Mouse (Mus musculus) natural killer cell, adult 2 months (primary cell): Measurements from ENCODE around the gene Inhbc.
A peak's percentile ranks its signal among the peaks of the same experiment; 100 is the strongest.

Source experiments
- DNase-seq, 2 experiments: peaks; one replicate each; pipeline ENCODE4 v3.0.0; 2022; ENCODE audit warnings: low spot score in 2 of 2

The Inhbc gene

DNA sequence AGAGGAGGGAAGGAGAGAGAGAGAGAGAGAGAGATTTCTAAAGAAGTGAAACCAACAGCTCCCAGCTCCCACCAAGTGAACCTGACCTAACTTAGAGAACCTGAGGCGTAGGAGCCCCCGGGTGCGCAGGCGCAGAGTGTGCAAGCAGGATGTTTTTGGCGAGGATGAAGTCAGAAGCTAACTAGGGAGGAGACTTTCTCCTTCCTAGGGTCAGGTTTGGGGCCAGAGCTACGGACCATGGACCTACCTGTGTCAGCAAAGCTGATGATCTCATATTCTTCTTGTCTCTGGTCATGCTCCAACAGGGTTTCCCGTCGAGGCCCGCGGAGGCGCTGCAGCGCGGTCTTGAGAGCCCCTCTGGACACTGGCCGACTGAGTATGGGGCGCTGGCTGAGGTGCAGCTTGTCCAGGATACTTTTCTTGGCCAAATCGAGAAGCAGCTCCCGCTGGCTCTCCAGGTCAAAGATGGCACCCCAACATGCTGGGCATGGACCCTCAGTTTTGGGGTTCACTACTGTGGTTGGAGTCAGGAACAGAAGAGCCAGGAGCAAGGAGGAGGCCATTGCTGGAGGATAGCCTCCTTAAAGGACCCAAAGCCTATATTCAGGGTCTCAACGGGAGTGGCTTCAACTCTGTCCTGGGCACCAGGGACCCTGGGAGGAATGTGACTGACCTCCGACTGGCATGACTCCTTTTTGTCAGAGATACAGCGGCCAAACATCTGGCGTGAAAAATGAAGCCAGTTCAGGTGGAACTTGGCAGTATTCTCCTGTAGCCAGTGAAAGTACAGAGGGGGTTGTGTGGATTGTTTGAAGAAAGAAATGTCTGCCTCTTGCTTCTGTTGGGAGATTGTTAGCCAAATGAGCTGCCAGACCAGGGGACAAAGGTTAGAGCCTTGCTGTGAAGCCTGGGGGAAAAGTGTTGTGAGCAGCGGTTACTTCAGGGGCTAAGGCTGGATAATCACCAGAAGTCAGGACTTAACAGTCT lies at the start of gene Inhbc:
Gene Inhbc (minus strand): TSS at position 598 of the 987 bp plus-strand sequence.
- DNase-seq = no peak

DNA sequence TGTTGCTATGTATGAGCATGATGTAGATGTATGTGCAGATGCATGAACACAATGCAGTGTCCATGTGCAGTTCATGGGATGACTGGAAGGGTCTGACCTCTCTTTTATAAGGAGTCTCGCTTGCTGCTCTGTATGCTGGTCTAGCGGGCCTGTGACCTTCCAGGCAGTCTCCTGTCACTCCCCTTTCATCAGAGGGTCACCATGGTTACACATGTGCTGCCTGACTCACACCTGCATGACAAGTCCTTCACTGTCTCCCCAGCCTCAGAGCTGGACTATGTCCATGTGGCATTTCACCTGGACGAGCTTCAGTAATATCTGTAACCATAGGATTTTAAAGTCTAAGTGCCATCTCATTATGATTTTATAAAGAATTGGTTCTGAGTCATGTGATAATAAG lies 43.9 kb upstream of the Inhbc start:
- DNase-seq = no peak

GRCm38 (mm10) chr10:127413585-127413984 lies 43.4 kb upstream of the Inhbc start:
- no peak for DNase-seq

DNA sequence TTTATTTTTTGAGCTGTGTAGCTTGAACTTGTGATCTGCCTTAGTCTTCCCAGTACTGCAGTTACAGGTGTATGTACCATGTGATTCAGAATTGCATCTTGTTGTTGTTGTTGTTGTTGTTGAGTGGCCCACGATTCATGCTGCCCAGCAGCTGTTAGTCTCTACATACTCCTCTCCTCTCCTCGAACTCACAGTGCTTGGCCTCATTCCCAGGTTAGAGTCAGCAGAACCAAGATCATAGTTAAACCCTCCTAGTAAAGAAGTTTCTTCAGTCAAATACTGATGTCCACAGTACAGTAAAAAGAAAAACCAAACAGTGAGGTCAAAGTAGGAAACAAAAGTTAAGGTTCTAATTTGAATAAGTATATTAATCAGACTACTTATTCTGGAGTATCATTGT lies 42.5 kb upstream of the Inhbc start:
- DNase-seq = no peak

- no peak for DNase-seq
These were observed 41.9 kb upstream of the Inhbc start for GRCm38 (mm10) chr10:127412101-127412500.

DNA sequence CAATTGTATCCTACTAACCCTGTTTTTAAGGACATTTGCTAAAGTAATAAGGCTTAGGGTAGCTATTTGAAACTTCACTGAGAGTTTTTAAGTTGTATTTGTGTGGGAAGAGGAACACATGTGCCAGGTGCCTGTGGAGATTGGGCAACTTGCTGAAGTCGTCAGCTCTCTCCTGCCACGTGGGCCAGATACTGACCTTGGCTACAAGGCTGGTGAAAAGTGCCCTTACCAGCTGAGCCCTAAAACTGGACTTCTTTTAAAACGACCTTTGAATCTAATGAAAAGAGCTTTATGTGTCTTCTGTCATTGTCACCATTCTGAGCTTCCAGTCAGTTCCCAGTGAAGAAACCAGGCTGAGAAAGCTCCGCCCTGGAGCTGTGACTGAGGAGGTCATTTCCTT lies 37.2 kb upstream of the Inhbc start:
- no peak for DNase-seq

DNA sequence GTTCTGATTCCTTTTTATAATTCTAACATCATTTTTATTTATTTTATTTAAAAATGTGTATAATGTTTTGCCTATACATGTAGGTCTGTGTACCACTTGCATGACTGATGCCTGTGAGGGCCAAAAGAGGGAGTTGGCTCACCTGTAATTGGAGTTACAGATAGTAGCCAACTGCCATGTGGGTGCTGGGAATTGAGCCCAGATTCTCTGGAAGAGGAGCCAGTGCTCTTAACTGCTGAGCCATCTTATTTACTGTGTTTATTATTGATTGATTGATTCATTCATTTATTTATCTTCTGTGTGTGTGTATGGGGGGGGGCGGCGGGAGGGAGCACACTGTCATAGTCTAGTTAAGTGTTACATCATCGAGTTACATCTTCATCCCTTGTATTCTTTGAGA lies 34.5 kb upstream of the Inhbc start:
- no peak for DNase-seq

GRCm38 (mm10) chr10:127391774-127392173 lies 21.5 kb upstream of the Inhbc start:
- no peak for DNase-seq

GRCm38 (mm10) chr10:127381743-127382134 lies 11.5 kb upstream of the Inhbc start:
- no peak for DNase-seq

DNA sequence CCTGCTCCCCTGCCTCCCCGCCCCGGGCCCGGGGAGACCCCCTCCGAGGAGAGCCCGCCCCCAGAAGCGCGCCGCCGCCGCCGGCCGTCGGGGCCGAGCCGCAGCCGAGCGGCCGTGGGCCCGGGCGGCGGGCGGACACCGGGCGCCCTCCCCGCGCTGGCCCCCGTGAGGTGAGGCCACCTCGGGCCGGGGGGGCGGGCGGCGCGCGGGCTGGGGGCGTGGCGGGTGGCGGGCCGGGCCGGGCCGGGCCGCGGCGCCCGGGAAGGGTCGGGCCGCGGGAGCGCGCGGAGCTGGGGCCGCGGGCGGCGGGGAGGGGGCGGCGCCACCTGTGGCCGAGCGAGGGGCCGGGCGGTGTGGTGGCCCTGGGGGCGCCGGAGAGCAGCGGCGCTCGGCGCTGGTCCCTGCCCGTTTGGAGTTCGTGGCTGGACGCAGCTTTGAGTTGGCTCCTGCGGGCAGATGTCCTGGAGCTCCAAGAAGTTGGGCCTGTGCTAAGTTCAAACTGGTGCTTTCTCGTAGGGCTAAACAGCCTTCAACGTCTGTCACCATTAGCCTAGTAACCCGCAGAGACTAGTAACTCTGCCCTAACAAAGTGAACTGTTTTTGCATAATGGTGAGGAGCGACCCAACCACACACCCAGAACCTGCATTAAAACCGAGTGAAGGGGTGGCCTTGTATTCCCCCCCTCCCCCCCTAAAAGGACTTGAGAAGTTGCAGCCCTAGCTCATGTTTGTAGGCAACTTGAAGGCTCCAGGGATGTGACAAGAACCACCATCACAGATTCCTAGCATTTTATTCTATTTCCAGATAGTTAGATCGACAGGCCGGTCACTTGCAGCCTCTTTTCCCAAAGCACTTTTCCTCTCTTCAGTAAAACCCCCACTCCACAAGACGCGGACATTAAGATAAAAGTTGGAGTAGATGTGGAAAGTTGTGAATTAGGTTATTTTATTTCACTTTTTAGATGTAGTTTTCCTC lies 10.8 kb upstream of the Inhbc start:
- DNase-seq = peak; percentile 50 to 51

DNA sequence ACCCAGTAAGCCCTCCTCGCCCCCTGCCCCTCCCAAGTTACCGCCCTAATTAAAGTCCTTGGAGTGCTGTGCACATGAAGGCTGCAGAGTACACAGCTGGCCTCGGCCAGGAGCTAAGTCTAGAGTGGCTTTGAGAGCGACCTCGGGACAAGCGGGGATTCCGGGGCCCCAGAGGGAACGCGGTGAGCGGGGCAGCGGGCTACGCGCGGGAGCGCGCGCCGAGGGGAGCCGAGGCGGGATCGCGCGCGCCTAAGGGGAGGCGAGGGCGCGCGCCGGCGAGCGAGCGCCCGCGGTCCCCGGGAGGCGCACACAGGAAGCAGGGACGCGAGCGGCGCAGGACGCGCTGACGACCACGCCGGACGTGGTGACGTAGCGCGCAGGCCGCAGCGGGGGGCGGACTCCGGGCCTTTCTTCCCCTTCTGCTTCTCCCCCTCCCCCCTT lies 10.0 kb upstream of the Inhbc start, which contains the start of gene R3hdm2:
Gene R3hdm2 (plus strand): TSS at position 77 of the 441 bp plus-strand sequence.
- peak; percentile 85 to 89 for DNase-seq

- DNase-seq = no peak
These were observed 9.4 kb upstream of the Inhbc start for GRCm38 (mm10) chr10:127379654-127380053.

GRCm38 (mm10) chr10:127377700-127378099 lies 7.5 kb upstream of the Inhbc start:
- DNase-seq = no peak

GRCm38 (mm10) chr10:127371023-127371422 lies 792 bp upstream of the Inhbc start:
- DNase-seq = no peak

DNA sequence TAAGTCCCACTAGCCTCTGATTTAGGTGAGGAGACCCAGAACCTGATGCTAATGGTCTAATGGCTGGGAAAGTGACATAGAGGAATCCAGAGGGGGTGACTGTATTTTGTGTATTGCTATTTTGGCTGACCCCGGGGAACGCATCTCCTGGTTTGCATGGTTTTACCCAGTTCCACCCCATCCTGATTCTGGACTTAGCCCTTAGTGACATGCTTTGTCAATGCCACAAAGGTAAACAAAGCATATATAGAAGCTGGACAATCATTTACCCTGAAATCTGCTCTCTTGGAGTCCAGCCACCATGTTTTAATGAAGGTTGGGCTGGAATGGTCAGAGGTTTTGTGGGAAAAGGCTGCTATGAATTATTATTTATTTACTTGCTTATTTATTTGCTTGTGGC lies 2.0 kb downstream of the Inhbc start:
- DNase-seq = no peak

GRCm38 (mm10) chr10:127367116-127367515 lies 3.1 kb downstream of the Inhbc start:
- no peak for DNase-seq

GRCm38 (mm10) chr10:127360714-127361113 lies 9.5 kb downstream of the Inhbc start:
- DNase-seq = no peak

DNA sequence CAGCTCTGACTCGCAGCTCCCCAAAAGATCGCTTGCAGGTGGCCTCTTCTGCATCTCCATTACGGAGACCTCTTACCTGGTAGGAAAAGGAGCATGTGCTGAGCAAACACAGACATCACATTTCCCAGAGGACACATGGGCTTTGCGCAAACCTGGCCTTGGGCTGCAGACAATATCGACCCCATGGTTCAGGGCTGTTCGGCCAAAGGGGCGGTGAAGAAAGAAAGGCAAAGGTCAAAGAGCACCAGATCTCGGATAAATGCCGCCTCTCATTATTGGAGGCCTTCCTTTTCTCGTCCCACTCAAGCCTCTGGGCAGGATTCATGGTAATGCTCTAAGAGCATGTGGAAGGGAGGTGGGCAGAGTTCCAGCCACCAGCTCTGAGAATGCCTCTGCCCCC lies 14.9 kb downstream of the Inhbc start:
- no peak for DNase-seq

GRCm38 (mm10) chr10:127353909-127354895 lies 16.0 kb downstream of the Inhbc start, which contains the start of gene Inhbe:
TSS of gene Inhbe (minus strand) at chr10:127354411.
- peak in 1 of 2 experiments; percentile 18 for DNase-seq

GRCm38 (mm10) chr10:127352766-127353165 lies 17.5 kb downstream of the Inhbc start:
- no peak for DNase-seq

- no peak for DNase-seq
These were observed 18.0 kb downstream of the Inhbc start for GRCm38 (mm10) chr10:127352187-127352586.
